Mouse (Mus musculus) adrenal gland, postnatal 25 days (tissue): ENCODE data around the gene Mrm3. TPM values are rescaled to one million over a fixed set of nuclear protein-coding genes. Genes with fewer than 3 reads are reported as not detected.
A peak's percentile ranks its signal among the peaks of the same experiment; 100 is the strongest.
"Not testable (repeated sequence)": the region's sequence is repeated elsewhere in the genome, so short reads cannot be mapped to it uniquely, and the experiment has no call there.

Experiments used
- DNase-seq: peaks from one replicate; pipeline ENCODE4 v3.0.0; 2021; ENCODE audit warnings: mixed read lengths
- long read RNA-seq: library from polyadenylated mRNA; stranded (forward); transcript quantifications from one replicate; pipeline ENCODE4 v2.0.0, GENCODE M21; 2021
- total RNA-seq: library from RNA; stranded (reverse); gene quantifications from 2 replicates; pipeline ENCODE4 v1.2.3, GENCODE M21; 2021

The Mrm3 gene
- total RNA-seq, result 17.8 and 18.6 TPM in 2 replicates
- long read RNA-seq, transcript Mrm3-201 (4 exons, 1,510 nt), result major isoform, 30 of 34 reads
- long read RNA-seq, partial matches to known transcripts, result 0 of 34 reads
- long read RNA-seq, other reads (novel, unspliced or antisense), result 4 of 34 reads

DNA sequence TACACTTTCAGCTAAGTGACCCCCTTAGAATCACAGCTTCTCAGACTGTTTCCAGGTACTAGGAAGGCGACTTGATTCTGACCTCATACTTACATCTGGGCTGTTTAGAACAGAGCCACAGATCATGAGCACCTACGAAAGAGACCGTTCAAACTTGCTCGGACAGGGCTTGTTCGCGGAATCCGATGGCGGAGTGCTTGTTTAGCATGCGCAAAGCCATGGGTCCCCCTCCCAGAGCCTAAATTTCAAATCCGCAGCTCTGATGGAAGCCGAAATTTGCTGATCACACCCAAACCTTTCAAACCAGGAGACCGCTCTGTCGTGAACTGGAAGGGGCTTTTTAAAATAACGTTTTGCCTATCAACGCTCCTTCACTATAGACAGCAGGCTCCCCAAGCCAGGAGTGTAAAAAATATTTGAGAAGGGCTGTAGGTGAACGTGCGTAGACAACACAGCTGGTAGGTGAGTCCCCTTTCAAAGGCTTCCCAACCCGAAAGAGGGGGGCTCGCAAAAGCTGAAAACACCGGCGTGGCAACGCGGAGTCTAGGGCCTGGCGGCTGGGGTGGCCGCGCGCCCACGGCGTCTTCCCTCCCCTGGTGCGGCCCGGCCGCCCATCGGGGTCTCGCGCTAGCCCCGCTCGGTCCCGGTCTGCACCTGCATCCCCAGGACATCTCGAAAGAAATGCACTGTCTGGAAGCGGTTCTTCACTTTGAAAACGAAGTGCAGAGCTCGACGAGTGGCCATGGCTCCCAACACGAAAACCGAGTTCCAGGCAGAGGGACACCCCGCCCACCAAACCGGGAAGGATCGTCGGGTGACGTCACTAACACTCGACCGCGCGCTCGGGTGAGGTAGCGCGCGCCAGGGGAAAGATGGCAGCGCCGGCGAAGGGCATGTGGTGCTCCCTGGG is at the start of gene Mrm3, which contains the start of gene Glod4:
Gene Mrm3 (plus strand): TSS at position 815 of the 910 bp plus-strand sequence.
Gene Glod4 (minus strand): TSS at position 825 of the 910 bp plus-strand sequence.
- peak; percentile 92 for DNase-seq

DNA sequence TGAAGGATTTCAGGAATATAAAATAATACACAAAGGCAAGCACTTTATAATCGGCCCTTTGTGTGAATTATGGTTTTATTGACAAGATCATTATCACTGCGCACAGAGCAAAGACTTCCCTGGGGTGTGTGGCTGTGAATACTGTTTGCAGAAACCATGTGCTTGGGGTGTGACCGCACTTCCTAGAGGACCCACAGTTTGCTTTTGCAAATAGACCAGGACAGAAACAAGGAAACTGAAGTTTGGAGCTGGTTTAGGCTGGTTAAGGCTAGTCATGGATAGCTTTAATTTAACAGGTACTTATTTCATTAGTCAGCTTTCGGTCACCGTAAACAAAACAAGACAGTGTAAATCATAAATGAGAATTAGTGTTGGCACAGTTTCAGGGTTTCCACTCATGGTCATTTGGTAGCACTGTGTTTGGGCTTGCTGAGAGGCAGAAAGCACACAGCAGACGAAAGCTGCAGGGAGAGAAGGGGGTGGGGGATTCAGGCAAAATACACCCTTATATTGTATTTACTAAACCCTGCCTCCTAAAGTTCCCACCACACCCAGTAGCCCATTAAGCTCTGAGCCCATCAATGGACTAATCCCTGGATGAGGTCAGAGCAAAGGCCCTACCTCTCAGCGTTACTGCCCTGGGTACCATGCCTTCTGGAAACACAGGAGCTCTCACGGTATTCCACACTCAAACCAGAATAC is 47.1 kb upstream of the Mrm3 start:
- no peak for DNase-seq

DNA sequence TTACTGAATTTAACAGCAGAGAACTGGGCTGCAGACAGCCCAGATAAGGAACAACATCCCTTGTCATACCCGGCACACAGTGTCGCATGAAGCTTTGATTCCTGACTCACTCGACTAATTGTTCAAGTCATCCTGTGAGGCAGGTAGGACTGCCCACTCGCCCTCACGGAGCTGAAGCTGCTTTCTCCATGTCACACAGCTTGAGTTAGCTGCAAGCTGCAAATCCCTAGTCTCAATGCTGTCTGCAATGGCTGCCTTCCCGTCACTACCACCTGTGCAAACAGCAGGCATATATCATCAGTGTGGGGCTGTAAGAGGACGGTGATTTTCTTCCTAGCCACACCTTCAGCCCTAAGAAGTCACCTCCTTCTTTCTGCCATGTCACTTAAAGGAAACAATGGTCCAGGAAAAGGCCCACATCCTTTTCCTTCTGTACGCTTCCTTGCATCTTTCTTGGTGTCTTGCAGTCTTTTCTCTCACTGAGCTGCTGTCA is 46.5 kb upstream of the Mrm3 start:
- no peak for DNase-seq

DNA sequence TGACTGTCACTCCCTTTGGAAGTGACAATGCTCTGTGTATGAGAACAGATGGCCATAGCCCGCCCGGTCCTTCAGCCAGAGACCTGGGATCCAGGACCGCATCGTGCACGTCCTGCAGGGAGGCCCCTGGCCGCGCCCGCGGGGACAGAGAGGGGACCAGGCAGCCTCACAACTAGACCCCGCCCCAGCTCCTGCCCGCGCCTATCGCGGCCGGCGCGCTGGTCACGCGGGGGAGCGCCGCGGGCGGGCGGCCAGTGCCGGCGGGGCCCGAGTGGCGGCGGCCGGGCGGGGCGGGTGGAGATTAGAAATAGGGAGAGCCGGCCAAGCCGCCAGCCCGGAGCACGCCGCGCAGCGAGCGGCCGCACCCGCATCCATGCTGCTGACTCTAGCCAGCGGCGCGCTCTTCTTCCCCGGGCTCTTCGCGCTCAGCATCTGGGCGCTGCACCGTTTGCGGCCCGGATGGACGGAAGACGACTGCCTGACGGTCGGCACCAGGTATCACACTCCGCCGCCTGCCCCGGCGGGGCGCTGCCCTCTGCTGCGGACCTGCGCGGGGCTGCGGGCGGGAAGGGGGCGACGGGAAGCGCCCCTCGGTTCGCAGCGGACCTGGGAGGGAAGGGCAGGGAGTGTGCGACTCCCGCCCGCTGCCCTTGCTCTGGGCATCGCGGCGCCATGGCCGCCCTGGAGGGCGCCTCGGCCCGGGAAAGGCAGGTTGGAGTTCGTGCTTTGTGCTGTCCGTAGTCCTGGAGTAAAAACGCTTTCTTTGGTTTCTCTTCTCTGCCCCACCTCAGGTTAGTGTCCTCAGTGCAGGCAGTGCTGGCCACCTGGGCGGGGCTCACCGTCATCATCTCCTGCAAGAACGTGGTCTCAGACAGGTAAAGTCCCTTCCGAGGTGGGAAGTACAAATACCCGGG is 41.5 kb upstream of the Mrm3 start:
- peak; percentile 92 for DNase-seq

DNA sequence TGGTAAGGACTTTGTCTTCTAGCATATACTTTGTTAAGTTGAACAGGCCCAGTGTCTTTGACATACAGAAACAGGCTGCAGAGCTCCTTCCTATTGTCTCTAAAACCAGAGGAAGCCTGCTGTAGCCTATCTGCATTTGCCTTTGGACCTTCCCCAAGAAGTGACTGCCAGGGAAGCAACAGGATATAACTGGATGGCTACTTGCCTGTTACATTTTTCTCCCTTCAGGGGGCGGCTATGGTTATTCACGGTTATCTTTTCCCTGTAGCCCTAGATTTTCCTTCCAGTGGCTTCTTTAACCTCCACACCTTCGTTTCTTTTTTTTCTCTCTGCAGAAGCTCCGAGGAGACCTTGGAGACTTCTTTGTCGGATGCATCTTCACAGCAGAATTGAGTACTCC is 36.7 kb upstream of the Mrm3 start:
- DNase-seq, result no peak

DNA sequence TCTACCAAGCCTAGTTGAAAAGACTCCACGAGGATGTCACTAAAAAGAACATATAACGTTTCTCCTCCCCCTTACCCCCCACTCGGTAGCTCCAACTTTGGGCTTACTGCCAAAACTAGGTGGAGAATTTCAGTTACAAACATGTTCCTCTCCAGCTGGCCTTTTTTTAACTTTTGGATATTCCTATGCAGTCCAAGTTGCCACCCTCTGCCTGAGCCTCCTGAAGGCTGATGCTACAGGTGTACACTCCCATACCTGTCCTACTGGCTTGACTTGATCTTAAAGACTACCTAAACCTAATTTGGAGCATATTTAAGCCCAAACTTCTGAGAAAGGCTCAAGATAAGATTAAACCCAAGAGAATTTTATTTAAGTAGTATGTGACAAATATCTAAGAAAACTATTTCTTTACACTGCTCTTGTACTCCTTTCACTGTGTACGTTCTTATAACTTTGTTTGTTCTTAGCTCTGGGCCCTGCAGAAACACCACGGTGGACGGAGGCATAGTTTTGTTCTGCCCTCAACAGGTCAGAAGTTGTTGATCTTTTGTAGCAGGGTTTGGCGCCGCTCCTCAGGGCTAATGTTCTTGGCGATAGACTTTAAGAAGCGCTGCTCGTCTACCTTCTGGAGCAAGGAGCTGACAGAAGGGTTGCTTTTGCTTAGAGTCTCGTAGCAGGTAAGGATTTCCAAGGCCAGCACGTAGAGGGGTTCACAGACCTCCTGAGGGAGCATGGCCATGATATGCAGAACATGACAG is 33.1 kb upstream of the Mrm3 start:
- DNase-seq, result no peak

DNA sequence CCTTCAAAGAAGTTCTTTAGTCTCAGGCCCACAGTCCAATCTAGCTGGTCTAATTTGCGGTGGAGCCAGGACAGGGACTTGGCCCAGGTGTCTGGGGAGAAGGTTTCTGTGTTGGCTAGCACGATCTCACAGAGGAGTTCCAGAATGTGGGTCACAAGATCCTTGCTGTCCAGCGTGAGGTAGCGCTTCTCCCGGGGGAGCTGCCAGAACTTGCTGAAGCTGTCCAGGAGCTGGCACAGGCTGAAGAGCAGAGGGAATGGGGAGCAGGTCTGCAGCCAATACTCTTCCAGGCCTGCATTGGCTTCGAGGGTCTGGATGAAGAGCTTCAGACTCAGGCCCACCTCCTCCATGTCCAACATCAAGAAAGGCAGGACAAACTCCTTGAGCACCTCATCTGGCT is 31.9 kb upstream of the Mrm3 start:
- DNase-seq, result not testable (repeated sequence)

DNA sequence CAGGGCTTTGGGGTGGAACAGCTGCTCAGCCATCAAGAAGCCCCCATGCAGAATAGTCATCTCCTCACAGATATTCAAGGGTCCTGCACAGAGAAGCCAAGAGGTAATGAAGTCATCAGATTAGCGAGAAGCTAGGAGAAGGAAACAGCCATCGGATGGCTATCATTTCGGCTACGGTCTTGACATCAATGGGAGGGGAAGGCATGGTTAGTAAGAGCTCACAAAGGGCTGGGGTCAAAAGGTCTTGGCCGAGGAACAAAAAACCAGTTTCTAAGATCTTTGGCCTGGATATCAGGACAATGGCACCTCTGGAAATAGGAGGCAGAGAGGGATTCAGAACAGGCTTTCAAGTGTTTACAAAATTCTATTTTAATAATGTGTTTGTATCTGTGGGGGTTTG is 29.7 kb upstream of the Mrm3 start:
- no peak for DNase-seq

DNA sequence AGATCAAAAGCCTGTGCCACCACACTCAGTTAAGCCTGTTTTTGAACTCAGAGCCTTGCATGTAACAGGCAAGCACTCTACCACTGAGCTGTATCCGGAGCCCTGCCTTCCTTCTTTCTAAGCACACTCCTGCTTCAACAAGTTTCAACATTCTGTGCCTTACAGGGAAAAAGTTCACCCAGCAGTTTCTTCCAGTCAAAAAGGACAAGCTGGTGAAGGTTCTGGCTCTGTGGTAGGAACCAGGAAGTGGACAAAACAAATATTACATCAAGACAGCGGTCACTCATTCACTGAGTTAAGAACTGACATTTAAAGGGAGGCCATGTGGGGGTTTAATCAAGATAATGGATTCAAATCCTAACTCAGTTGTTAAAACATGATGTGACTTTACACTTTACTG is 28.5 kb upstream of the Mrm3 start:
- no peak for DNase-seq

DNA sequence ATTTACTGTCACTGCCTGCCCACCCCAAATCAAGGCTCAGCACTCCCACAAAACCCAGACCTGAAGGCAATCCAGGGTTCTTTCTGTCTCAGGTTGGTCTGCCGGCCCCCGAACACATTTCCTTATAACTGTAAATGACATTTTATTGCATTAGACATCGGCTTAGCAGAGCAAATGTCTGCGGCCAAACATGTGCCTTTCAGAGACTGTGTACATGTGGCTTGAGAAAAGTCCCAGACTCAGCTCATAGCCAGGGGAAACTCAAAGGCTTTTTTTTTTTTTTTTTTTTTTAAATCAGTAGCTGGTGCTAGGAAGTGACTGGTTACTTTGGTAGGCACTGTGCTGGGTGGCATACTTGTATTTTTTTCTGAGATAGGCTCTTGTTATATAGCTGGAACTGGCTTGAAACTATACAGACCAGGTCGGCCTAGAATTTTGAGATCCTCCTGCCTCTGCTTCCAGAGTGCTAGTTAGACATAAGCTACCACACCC is 27.4 kb upstream of the Mrm3 start:
- no peak for DNase-seq

DNA sequence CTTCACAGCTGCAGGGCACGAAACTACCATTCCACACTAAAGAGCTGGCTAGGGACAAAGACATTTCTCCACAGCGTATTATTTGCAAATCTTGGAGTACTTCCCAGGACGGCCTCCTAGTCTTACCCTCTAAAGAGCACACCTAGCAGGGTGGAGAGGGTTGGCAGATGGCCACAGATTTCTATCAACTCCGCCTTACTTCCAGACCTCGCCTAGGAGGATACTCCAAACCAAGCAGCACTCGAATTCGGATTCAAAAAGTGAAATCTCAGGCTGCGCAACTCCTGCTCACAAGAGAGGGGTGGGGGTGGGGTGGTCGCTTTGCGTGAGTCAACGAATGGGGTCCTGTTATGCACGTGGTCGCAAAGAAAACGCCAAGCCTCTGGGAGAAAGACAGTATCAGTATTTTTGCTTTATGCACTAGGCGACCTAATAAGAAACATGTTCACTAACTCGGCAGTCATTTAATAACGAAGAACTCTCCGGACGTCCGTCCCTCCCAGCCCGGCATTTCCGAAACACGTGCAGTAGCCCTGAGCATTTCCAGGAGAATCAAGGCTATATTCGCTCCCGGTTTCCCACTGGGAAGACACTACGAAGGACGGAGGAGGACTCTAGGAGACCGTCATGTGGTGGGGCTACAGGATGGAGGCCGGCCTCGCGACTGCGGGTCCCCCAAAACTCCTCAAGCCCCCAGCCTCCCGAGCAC is 26.7 kb upstream of the Mrm3 start:
- DNase-seq, result peak; percentile 9

DNA sequence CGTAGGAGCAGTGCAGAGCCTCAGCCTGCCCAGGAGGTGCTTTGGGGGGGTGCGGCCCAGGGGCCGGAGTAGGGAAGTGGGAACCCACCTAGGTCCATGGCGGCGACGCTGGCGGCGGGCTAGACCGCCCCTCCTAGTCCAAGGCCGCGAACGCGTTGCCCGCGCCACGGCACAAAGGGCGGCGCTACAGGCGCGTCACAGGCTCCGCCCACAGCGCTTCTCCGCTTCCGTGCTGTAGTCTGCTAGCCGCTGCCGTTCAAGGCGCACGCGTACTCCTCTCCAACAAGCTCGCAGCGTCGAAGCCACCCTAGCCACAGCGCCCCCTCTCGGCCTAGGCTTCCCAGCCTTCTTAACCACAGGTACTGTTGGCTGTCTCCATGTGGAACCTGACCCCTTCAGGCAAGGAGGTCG is 26.1 kb upstream of the Mrm3 start, which contains the start of the genes Dbil5 and Gemin4:
Gene Dbil5 (plus strand): TSS at position 219 of the 411 bp plus-strand sequence.
Gene Gemin4 (minus strand): TSS at position 275 of the 411 bp plus-strand sequence.
- DNase-seq, result peak; percentile 97

DNA sequence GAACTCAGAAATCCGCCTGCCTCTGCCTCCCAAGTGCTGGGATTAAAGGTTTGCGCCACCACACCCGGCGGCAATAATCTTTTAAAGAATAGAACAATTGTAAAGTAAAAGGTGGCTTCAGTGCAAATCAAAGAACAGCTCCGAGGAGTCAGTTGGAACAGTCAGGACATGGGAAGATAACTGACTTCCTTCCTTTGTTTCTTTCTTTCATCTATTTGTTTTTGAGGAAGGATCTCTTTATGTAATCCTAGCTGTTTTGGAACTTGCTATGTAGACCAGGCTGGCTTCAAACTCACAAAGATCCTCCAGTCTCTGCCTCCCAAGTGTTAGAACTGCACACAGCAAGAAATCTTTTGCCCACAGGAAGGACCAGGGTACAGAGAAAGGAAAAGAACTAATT is 18.9 kb upstream of the Mrm3 start:
- DNase-seq, result no peak

DNA sequence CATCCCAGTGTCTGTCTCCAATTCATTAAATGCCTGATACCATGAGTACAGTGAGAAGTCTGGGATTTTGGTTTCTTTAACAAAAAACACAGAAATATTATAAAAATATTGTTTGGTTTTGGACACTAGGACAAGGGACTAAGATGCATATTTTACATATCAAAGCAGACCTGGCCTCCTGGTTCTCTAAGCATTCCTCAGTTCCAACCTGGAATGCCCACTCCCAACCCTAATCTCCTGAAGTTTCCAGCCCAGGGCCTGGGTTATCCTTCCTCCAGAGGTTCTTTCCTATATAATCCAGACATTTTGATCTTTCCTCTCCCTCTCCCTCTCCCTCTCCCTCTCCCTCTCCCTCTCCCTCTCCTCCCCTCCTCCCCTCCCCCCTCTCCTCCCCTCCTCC is 18.5 kb upstream of the Mrm3 start:
- no peak for DNase-seq

DNA sequence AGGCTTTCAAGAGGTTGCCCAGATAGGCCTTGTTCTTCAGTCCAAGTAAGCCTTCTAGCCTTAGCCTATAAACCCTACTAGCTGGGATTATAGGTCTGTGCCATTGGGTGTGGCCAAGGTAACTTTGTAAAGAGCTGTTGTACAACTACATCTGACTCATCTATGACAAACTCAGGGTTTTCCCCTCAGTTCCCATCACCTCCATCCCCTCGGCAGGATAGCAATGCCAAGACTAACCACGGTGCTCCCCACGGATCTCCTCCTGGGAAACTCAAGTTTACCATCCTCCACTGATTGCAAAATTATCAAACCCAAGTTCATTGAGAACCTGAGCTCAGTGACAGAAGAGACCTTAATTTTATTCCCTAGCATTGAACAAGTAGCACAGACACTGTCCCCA is 7.4 kb upstream of the Mrm3 start:
- DNase-seq, result no peak

DNA sequence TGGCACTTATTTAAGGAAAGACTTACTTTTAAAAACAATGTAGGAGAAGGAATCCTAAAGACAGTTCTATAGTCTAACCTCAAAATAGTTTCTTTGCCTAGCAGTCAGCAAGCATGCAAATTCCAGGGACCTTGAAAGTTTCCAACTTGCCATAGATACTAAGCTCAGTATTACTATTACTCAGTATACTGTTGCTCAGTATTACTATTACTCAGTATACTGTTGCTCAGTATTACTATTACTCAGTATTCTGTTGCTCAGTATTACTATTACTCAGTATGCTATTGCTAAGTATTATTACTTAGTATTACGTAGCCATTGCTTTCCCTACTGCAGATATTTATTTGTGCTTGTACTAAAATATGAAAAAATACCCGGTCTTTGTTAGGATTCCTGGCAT is 3.8 kb upstream of the Mrm3 start:
- no peak for DNase-seq

DNA sequence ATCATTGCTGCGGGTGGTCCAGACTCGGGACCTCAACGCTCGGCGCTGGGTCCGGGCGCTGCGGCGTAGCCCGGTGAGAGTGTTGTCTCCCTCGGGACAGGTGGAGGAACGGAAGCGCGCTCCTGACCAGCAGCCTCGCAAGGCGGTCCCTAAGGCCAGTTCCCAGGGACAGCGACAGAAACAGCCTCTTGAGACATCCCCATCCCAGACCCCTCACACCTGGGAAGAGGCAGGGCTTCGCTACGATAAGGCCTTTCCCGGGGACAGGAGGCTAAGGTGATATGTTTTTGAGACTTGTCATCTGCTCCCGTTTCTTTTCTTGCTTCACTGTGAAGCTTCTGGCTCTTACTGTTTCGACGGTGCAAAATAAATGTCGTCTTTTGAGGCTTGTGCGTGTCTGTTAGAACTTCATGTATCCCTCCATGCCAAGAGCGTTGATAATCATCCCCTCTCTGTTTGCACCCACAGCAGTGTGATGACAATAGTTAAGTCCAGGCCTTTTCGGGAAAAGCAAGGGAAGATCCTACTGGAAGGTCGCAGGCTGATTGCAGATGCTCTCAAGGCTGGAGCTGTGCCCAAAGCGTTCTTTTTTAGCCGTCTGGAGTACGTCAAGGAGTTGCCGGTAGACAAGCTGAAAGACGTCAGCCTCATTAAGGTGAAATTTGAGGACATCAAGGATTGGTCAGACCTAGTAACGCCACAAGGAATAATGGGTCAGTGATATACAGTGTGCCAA is 464 bp downstream of the Mrm3 start:
- DNase-seq, result no peak

DNA sequence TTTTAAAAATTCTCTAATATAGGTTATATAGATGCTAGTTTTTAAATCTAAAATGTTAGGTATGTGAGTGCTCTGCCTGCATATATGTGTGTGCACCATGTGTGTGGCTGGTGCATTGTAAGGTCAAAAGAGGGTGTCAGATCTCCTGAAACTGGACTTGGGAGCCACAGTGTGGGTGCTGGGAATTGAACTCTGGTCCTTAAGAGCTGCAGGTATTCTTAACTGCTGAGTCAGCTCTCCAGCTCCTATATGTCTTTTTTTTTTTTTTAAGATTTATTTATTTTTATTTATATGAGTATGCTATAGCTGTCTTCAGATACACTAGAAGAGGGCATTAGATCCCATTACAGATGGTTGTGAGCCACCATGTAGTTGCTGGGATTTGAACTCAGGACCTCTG is 2.9 kb downstream of the Mrm3 start:
- no peak for DNase-seq

DNA sequence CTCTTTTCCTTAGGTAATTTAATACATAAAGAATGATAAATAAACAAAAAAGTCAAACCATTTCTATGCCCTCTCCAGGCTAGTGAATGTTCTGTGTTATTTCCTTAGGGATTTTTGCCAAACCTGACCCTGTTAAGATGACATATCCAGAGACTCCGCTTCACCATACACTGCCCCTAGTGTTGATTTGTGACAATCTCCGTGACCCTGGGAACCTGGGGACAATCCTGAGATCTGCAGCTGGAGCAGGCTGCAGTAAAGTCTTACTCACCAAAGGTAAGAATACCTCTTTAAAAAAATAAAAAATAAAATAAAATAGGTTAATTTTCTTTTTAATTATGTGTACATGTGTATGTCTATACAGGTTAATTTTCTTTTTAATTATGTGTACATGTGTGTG is 3.7 kb downstream of the Mrm3 start:
- no peak for DNase-seq
